Mouse (Mus musculus) olfactory bulb, adult 2 months (tissue): ENCODE data around the gene Ccdc149.

ENCODE experiments used
- CTCF ChIP-seq: fragments of 200-500 bp; IDR thresholded peaks from 2 replicates; pipeline ENCODE4 v1.5.1; 2012; ENCODE audit warnings: low read depth, mild to moderate bottlenecking, low read length, moderate library complexity; ENCODE audit not compliant: insufficient read depth
- POLR2A ChIP-seq: fragments of 200-500 bp; IDR thresholded peaks from 2 replicates; pipeline ENCODE4 v1.6.1; 2012; ENCODE audit warnings: mild to moderate bottlenecking, low read depth, low read length, moderate library complexity; ENCODE audit not compliant: insufficient read depth

GRCm38 (mm10) chr5:52438946-52439345, 32.4 kb downstream of the Ccdc149 start:
- TF ChIP-seq POLR2A, result no peak
- TF ChIP-seq CTCF, result no peak
